Mouse (Mus musculus): Measurements from ENCODE around the gene Thbs1. TPM values are rescaled to one million over a fixed set of nuclear protein-coding genes. Genes with fewer than 3 reads are reported as not detected.
"Not testable (repeated sequence)": the region's sequence is repeated elsewhere in the genome, so short reads cannot be mapped to it uniquely, and the experiment has no call there.

Gene Thbs1
- polyA plus RNA-seq, 3 experiments from 2014 or later, result 0.16 to 0.28 TPM; not detected in 1

DNA sequence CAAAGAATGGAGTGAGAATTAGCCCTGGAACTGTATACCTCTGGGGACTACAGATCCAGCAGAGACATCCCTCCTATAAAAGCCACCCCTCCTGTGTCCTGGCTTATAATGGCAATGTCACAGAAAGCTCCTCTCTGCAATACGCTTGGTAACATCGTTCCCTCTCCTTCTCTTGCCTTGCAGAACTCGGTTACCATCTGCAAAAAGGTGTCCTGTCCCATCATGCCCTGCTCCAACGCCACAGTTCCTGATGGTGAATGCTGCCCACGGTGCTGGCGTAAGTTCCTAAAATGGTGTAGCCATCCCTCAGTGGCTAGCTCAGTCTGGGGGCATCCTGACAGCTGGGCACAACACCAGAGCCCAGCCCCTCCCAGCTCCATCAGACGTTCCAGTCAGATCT lies 4.0 kb downstream of the Thbs1 start:
- ATAC-seq, result no peak

DNA sequence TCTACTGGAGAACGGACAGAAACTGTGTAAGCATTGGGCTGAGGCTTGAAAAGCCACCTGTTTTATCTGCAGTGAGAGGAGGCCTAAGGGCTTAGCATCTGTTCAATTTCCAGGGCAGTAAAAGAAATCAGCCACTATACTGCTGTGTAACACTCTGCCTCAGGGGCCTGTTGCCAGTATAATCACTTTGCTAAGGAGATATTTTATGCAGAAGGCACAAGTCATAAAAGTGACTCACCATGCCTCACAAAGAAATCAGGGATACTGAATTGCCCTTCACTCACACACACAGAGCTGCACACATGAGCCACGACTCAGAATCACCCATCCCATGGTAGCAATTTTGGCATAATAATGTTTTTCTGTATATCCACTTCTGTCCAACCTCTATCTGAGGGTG lies 4.5 kb downstream of the Thbs1 start:
- ATAC-seq, result no peak

- no peak for ATAC-seq
Observed at GRCm38 (mm10) chr2:118116754-118117290, 5.1 kb downstream of the Thbs1 start.

GRCm38 (mm10) chr2:118117401-118117800 lies 5.7 kb downstream of the Thbs1 start:
- ATAC-seq, result no peak

- no peak for ATAC-seq
Observed at GRCm38 (mm10) chr2:118118045-118118444, 6.4 kb downstream of the Thbs1 start.

DNA sequence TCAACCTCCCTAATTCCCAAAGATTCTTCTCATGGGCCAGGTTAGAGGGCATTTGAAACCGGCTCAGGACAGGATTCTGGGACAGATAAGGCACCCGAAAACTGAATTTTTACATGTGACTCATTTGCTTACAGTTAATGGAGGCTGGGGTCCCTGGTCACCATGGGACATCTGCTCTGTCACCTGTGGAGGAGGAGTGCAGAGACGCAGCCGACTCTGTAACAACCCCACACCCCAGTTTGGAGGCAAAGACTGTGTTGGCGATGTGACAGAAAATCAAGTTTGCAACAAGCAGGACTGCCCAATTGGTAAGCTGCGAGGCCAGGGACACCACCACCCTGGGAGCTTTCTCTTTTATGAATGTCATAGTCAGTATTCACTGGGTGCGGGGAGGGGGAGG lies 6.8 kb downstream of the Thbs1 start:
- ATAC-seq, result no peak

DNA sequence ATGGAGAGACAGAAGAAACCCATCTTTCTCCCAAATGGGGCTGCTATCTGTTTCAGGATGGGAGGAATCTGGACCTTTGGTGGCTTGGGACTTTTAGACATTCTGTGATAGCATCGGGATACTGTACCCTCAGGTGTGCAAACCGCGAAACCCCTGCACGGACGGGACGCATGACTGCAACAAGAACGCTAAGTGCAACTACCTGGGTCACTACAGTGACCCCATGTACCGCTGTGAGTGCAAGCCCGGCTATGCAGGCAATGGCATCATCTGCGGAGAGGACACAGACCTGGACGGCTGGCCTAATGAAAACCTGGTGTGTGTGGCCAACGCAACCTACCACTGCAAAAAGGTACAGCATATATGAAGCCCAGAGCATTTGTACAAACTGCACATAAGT lies 8.0 kb downstream of the Thbs1 start:
- ATAC-seq, result no peak

GRCm38 (mm10) chr2:118120095-118120494 lies 8.4 kb downstream of the Thbs1 start:
- no peak for ATAC-seq

- no peak for ATAC-seq
Observed at GRCm38 (mm10) chr2:118120751-118121150, 9.1 kb downstream of the Thbs1 start.

DNA sequence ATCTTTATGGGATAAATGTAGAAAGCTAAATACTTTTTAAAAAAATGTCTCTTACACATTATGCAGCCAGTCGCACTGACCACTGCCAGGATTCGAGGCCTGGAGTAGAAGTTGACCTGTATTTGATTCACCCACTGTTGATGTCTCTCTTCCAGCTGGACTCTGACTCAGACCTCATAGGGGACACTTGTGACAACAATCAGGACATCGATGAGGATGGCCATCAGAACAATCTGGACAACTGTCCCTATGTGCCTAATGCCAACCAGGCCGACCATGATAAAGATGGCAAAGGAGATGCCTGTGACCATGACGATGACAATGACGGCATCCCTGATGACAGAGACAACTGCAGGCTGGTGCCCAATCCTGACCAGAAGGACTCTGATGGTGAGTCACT lies 10.6 kb downstream of the Thbs1 start:
- ATAC-seq, result no peak

- no peak for ATAC-seq
Observed at GRCm38 (mm10) chr2:118123743-118124142, 12.1 kb downstream of the Thbs1 start.

DNA sequence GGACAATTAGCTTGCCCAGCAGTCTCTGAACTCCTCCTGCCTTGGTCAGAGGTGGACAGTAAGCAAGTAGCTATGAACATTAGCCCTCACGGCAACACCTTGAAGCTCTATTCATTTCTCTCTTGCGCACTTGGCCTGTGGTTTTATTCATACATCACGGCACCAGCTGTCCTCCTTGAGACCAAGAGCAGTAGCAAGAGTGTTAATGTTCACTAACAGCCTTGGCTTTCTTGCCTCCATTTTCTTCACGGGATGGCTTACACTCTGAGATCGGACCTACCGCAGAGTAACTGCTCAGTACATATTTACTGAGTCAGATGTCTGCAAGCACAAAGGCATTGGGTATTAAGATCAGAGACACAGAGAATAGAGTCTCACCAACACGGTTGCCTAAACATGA lies 12.8 kb downstream of the Thbs1 start:
- ATAC-seq, result no peak

GRCm38 (mm10) chr2:118125211-118125939 lies 13.7 kb downstream of the Thbs1 start:
- no peak for ATAC-seq

- ATAC-seq, result no peak
Observed at GRCm38 (mm10) chr2:118125943-118126470, 14.3 kb downstream of the Thbs1 start.

GRCm38 (mm10) chr2:118127516-118128288 lies 16.0 kb downstream of the Thbs1 start:
- no peak for ATAC-seq

- ATAC-seq, result no peak
Observed at GRCm38 (mm10) chr2:118128313-118128712, 16.6 kb downstream of the Thbs1 start.

GRCm38 (mm10) chr2:118137071-118137470 lies 25.4 kb downstream of the Thbs1 start:
- ATAC-seq, result no peak

DNA sequence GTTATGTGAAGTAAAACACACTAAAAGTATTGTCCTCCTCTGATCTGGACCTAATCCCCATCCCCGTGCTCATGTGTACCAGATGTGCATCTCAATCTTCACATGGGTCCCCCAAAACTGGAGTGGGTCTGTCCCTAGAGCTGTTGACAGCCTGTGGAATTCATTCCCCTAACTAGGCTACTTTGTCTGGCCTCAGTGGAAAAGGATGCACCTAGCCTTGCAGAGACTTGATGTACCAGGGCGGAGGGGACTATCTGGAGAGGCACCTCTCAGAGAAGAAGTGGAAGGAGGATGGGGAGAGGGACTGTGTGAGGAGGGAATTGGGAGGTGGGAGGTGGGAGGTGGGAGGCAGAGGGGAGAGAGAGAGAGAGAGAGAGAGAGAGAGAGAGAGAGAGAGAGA lies 26.1 kb downstream of the Thbs1 start:
- ATAC-seq, result no peak

DNA sequence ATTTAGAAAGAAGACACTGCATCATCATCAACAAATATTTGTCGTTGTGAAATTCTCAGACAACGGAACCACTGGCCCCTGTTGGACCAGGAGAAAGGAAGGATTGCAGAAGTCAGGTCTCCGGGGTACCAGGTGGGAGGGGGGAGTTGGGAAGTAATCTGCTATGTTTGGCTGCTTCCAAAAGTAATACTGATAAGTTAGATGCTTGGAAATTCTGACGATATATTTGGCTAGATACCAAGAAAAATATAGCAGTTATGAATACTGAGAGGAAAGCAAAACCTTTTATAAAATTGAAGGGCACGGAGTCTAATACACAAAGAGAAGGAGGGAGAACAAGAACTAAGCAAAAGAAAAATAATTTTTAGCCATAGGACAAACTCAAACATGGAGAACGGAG lies 27.6 kb downstream of the Thbs1 start:
- ATAC-seq, result no peak

DNA sequence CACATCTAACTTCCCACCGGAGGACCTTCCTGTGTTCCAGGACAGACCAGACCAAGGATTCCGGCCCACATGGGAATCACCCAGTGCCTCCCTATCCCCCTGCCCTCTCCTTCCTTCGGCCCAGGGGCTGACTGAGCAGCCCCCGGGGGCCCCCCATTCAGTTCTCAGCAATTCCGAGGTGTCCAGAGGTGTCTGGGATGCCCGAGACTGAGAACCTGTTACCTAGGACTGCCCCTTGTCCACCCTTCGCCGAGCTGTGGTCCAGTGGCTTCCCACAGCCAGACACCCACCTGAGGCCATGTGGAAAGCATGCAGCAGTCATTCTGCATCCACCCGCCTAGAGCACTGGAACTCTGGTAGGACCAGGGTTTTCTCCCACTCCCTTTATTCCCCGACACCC lies 30.0 kb downstream of the Thbs1 start:
- ATAC-seq, result no peak

GRCm38 (mm10) chr2:118147749-118148148 lies 36.1 kb downstream of the Thbs1 start:
- not testable (repeated sequence) for ATAC-seq

- no peak for ATAC-seq
Observed at GRCm38 (mm10) chr2:118148321-118149142, 36.9 kb downstream of the Thbs1 start.
